Comparison of ENCODE assay signal across 8 mouse cellular contexts in the genomic region with DNA sequence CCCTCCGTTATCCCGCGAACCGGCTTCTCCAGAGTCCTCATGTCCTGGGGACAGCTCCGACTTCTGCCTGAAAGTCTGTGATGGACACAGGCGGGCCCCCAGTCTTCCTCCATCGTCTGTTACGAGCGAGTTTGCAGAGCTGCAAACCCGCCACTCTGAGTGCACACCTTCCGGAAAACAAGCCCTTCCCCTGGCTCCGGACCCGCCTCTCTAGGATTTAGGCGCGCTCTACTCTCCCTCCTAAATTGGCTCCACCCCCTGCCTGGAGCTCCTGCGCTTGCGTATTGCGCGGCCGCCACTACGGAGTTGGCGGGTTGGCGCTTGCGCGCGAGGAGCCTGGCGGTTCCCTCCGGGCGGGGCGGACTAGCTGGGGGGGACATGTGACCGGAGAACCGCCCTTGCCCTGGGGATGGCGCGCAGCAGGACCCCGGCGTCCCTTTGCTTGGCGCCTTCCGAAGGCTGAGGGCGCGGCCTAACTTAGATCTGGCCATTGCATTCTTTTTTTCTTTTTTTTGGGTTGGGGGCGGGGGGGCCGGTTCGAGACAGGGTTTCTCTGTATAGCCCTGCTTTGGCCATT. TPM values are rescaled to one million over a fixed set of nuclear protein-coding genes. Genes with fewer than 3 reads are reported as not detected.
DNase-seq lines count a peak whose midpoint lies in the region; ATAC-seq and TF ChIP-seq lines count a peak whose summit lies in the region.

No protein-coding gene starts in this region.

- H3K9ac ChIP-seq in MEL (ENCODE audit: control insufficient read depth, low read depth, low read length, poor library complexity, severe bottlenecking) = peak overlapping the region; percentile 95
- H3K9ac ChIP-seq in forebrain, embryonic 14.5 days (ENCODE audit: low read length) = peak overlapping the region; percentile 64
- peak overlapping the region; percentile 62 for H3K9ac ChIP-seq in liver, postnatal 0 days (replicated peaks)
- H3K9ac ChIP-seq in neural tube, embryonic 13.5 days = peak overlapping the region; percentile 63

- DNase-seq in MEL (ENCODE audit: low read depth, low spot score) = peak; percentile 97
- peak; percentile 97 for DNase-seq in cerebellum, adult 11-12 months
- DNase-seq in forebrain, embryonic 14.5 days (ENCODE audit: low spot score) = peak; percentile 98
- peak; percentile 96 to 97 for DNase-seq in heart, postnatal 14 days
- DNase-seq in large intestine, adult 2 months (ENCODE audit: low read depth, low spot score) = peak; percentile 88
- DNase-seq in liver, postnatal 0 days = peak; percentile 97

- H3K4me2 ChIP-seq in forebrain, embryonic 14.5 days (ENCODE audit: low read length) = peak overlapping the region; percentile 61
- peak overlapping the region; percentile 97 for H3K4me2 ChIP-seq in liver, postnatal 0 days (ENCODE audit: low read depth, low read length)
- peak overlapping the region; percentile 60 for H3K4me2 ChIP-seq in neural tube, embryonic 13.5 days

- peak overlapping the region; percentile 91 for H3K27ac ChIP-seq in MEL (ENCODE audit: control insufficient read depth, low read depth, low read length)
- peak overlapping the region; percentile 88 for H3K27ac ChIP-seq in forebrain, embryonic 14.5 days (ENCODE audit: low read depth, low read length)
- H3K27ac ChIP-seq in liver, postnatal 0 days (ENCODE audit: low read depth) = peak overlapping the region; percentile 80
- peak overlapping the region; percentile 89 for H3K27ac ChIP-seq in neural tube, embryonic 13.5 days (replicated peaks)
- peak overlapping the region; percentile 78 for H3K27ac ChIP-seq in testis, adult 2 months (ENCODE audit: control insufficient read depth, insufficient read depth, low read depth, low read length)

- peaks cover 0 to 17% of the 10 kb centered on the region in 2 experiments; a peak in 2 of 4 replicates for H3K4me1 ChIP-seq in MEL (ENCODE audit: control insufficient read depth in 1 of 2, insufficient read depth in 2 of 2, low read length in 2 of 2)
- H3K4me1 ChIP-seq in forebrain, embryonic 14.5 days (ENCODE audit: control insufficient read depth, insufficient read depth, low read length) = peaks cover 11% of the 10 kb centered on the region; the same call in 1 of the 2 replicates
- H3K4me1 ChIP-seq in liver, postnatal 0 days (ENCODE audit: insufficient read depth) = peaks cover 30% of the 10 kb centered on the region
- peaks cover 38% of the 10 kb centered on the region for H3K4me1 ChIP-seq in neural tube, embryonic 13.5 days (replicated peaks)
- H3K4me1 ChIP-seq in testis, adult 2 months (ENCODE audit: control insufficient read depth, insufficient read depth, low read length) = peaks cover 7% of the 10 kb centered on the region

- intact Hi-C loops in heart, postnatal 14 days (cut with DNase I) = no loop called here

- H3K27me3 ChIP-seq in MEL (ENCODE audit: control insufficient read depth in 1 of 2, insufficient read depth in 2 of 2, low read length in 2 of 2) = no peaks in the 10 kb centered on the region
- no peaks in the 10 kb centered on the region for H3K27me3 ChIP-seq in forebrain, embryonic 14.5 days (replicated peaks; ENCODE audit: control insufficient read depth, insufficient read depth, low read length)
- H3K27me3 ChIP-seq in liver, postnatal 0 days (ENCODE audit: insufficient read depth, low read length) = no peaks in the 10 kb centered on the region
- no peaks in the 10 kb centered on the region for H3K27me3 ChIP-seq in neural tube, embryonic 13.5 days
- H3K27me3 ChIP-seq in testis, adult 2 months (ENCODE audit: control insufficient read depth, insufficient read depth, low read length) = no peaks in the 10 kb centered on the region

- TF ChIP-seq EP300 in MEL (IDR thresholded peaks at IDR 0.05; ENCODE audit: low read depth in 1 of 2, low read length in 2 of 2) = peak in 1 of 2 experiments; percentile 43; a peak in 1 of 4 replicates
- TF ChIP-seq EP300 in liver, postnatal 0 days (IDR thresholded peaks at IDR 0.05; ENCODE audit: low read depth) = peak; percentile 45; the same call in 1 of the 2 replicates

- H3K36me3 ChIP-seq in MEL (ENCODE audit: control insufficient read depth in 1 of 2, insufficient read depth in 2 of 2, low read length in 2 of 2) = peaks cover 10 to 36% of the 10 kb centered on the region in 2 experiments
- H3K36me3 ChIP-seq in forebrain, embryonic 14.5 days (ENCODE audit: control insufficient read depth, insufficient read depth, low read length) = peaks cover 15% of the 10 kb centered on the region
- peaks cover 22% of the 10 kb centered on the region for H3K36me3 ChIP-seq in liver, postnatal 0 days (replicated peaks; ENCODE audit: insufficient read depth, low read length)
- H3K36me3 ChIP-seq in neural tube, embryonic 13.5 days = peaks cover 15% of the 10 kb centered on the region
- no peaks in the 10 kb centered on the region for H3K36me3 ChIP-seq in testis, adult 2 months (ENCODE audit: control insufficient read depth, insufficient read depth, low read length)

- TF ChIP-seq CTCF in MEL (IDR thresholded peaks at IDR 0.05 in 2 of 3, conservative IDR thresholded peaks at IDR 0.05 in 1 of 3; ENCODE audit: control insufficient read depth in 1 of 3, insufficient read depth in 1 of 3, low read depth in 2 of 3, low read length in 3 of 3, poor library complexity in 1 of 3, severe bottlenecking in 1 of 3) = no peak
- TF ChIP-seq CTCF in liver, postnatal 0 days (IDR thresholded peaks at IDR 0.05; ENCODE audit: low read depth) = 0 out of 2 replicates have a peak, but pooled peaks have one; percentile 10
- TF ChIP-seq CTCF in testis, adult 2 months (IDR thresholded peaks at IDR 0.05; ENCODE audit: control insufficient read depth, insufficient read depth, insufficient replicate concordance, low read depth, low read length) = no peak

- H3K79me2 ChIP-seq in MEL (ENCODE audit: control insufficient read depth, insufficient read depth, low read length, poor library complexity) = peaks cover 39% of the 10 kb centered on the region

- peak; percentile 94 for ATAC-seq in forebrain, embryonic 14.5 days
- ATAC-seq in liver, postnatal 0 days = peak; percentile 91
- peak; percentile 96 for ATAC-seq in neural tube, embryonic 13.5 days (ENCODE audit: low read depth)

- TF ChIP-seq POLR2A in MEL (IDR thresholded peaks at IDR 0.05; ENCODE audit: control insufficient read depth in 1 of 2, insufficient read depth in 1 of 2, low read depth in 1 of 2, low read length in 2 of 2, poor library complexity in 1 of 2) = peak; percentile 61 to 66
- TF ChIP-seq POLR2A in testis, adult 2 months (IDR thresholded peaks at IDR 0.05; ENCODE audit: control insufficient read depth, low read depth, low read length) = peak; percentile 13; the same call in 1 of the 2 replicates

- no peak for TF ChIP-seq RAD21 in MEL (IDR thresholded peaks at IDR 0.05; ENCODE audit: low read depth, low read length)

- peak overlapping the region; percentile 60 to 85 for H3K4me3 ChIP-seq in MEL (ENCODE audit: control insufficient read depth in 1 of 2, insufficient read depth in 1 of 2, low read depth in 2 of 2, low read length in 2 of 2)
- peak overlapping the region; percentile 67 for H3K4me3 ChIP-seq in forebrain, embryonic 14.5 days (ENCODE audit: low read depth, low read length)
- peak overlapping the region; percentile 91 for H3K4me3 ChIP-seq in liver, postnatal 0 days (ENCODE audit: low read depth, low read length)
- peak overlapping the region; percentile 69 for H3K4me3 ChIP-seq in neural tube, embryonic 13.5 days
- H3K4me3 ChIP-seq in testis, adult 2 months (ENCODE audit: control insufficient read depth, low read depth, low read length) = peak overlapping the region; percentile 86

- under 1% methylated on average over 43 of the region's 43 CpGs for WGBS in forebrain, embryonic 14.5 days
- under 1% methylated on average over 43 of the region's 43 CpGs for WGBS in large intestine, adult 2 months
- under 1% methylated on average over 43 of the region's 43 CpGs for WGBS in liver, postnatal 0 days (ENCODE audit: insufficient replicate concordance)
- WGBS in neural tube, embryonic 13.5 days = under 1% methylated on average over 43 of the region's 43 CpGs

- no peaks in the 10 kb centered on the region for H3K9me3 ChIP-seq in MEL (replicated peaks; ENCODE audit: insufficient read depth, low read length)
- no peaks in the 10 kb centered on the region for H3K9me3 ChIP-seq in forebrain, embryonic 14.5 days (replicated peaks; ENCODE audit: control insufficient read depth, low read length)
- H3K9me3 ChIP-seq in liver, postnatal 0 days (ENCODE audit: low read length) = no peaks in the 10 kb centered on the region
- no peaks in the 10 kb centered on the region for H3K9me3 ChIP-seq in neural tube, embryonic 13.5 days

TF ChIP-seq in MEL, 35 proteins besides CTCF, POLR2A, EP300 and RAD21 (continues in another document):
- TF ChIP-seq RCOR1 (IDR thresholded peaks at IDR 0.05; ENCODE audit: low read depth, low read length) = no peak; the same call in 1 of the 2 replicates
- TF ChIP-seq ZNF384 (IDR thresholded peaks at IDR 0.05; ENCODE audit: low read depth, low read length) = peak; percentile 90
- peak; percentile 64 for TF ChIP-seq NELFE (IDR thresholded peaks at IDR 0.05; ENCODE audit: low read depth, low read length)
- peak; percentile 97 for TF ChIP-seq USF1 (IDR thresholded peaks at IDR 0.05; ENCODE audit: low read depth, low read length)
- TF ChIP-seq ETS1 (IDR thresholded peaks at IDR 0.05; ENCODE audit: low read depth, low read length) = peak; percentile 45; the same call in 1 of the 2 replicates

RNA-seq across cellular contexts. Expression of gene Fbxo5, which starts 0.4 kb away (rescaled TPM):
- total RNA-seq in MEL (2012; rRNA removed) = 41.0 and 48.7 TPM in 2 replicates
- 1,000 to 10,000 TPM in 1 of 2 experiments, 10 to 100 TPM in 1; 36.1 to 1,320 TPM for polyA plus RNA-seq in MEL (2012; ENCODE audit: insufficient read depth in 1 of 2, insufficient read length in 2 of 2, low read depth in 1 of 2, low replicate concordance in 2 of 2, missing spikeins in 1 of 2)
- polyA plus RNA-seq in forebrain, embryonic 14.5 days (2014; fragmentation: Nextera tagmentation; extraction: Ambion mirVana) = 32.4 and 43.7 TPM in 2 replicates
- total RNA-seq in heart, postnatal 14 days (2021) = 1 to 10 TPM; 2.1 to 4.0 TPM
- polyA plus RNA-seq in large intestine, adult 2 months (2012; rRNA removed) = 3.1 and 3.5 TPM in 2 replicates
- polyA plus RNA-seq in liver, postnatal 0 days (2015; fragmentation: Nextera tagmentation; extraction: Ambion mirVana) = 41.1 and 42.8 TPM in 2 replicates
- 12.5 and 16.2 TPM in 2 replicates for polyA plus RNA-seq in neural tube, embryonic 13.5 days (2015; fragmentation: Nextera tagmentation; extraction: Ambion mirVana)
- polyA plus RNA-seq in testis, adult 2 months (2012; rRNA removed) = 0.53 and 1.1 TPM in 2 replicates

RNA-seq across cellular contexts. Expression of gene Mtrf1l, which starts 17.9 kb away (rescaled TPM):
- 4.0 and 4.6 TPM in 2 replicates for total RNA-seq in MEL (2012; rRNA removed)
- polyA plus RNA-seq in MEL (2012; ENCODE audit: insufficient read depth in 1 of 2, insufficient read length in 2 of 2, low read depth in 1 of 2, low replicate concordance in 2 of 2, missing spikeins in 1 of 2) = 1 to 10 TPM in 1 of 2 experiments, not detected in 1; 5.6 TPM
- polyA plus RNA-seq in forebrain, embryonic 14.5 days (2014; fragmentation: Nextera tagmentation; extraction: Ambion mirVana) = 11.6 and 14.8 TPM in 2 replicates
- total RNA-seq in heart, postnatal 14 days (2021) = 10 to 100 TPM in 1 of 2 experiments, 1 to 10 TPM in 1; 7.7 to 10.5 TPM
- polyA plus RNA-seq in large intestine, adult 2 months (2012; rRNA removed) = 1.3 and 2.0 TPM in 2 replicates
- 6.3 and 6.7 TPM in 2 replicates for polyA plus RNA-seq in liver, postnatal 0 days (2015; fragmentation: Nextera tagmentation; extraction: Ambion mirVana)
- 11.9 and 15.3 TPM in 2 replicates for polyA plus RNA-seq in neural tube, embryonic 13.5 days (2015; fragmentation: Nextera tagmentation; extraction: Ambion mirVana)
- 0.71 and 1.1 TPM in 2 replicates for polyA plus RNA-seq in testis, adult 2 months (2012; rRNA removed)

Comparison
In these comparisons a context has a peak if more than half of its experiments do, and no peak if none do; other contexts are left out.
1. Peak in every context shown above with its lines: DNase-seq, ATAC-seq, H3K4me3 ChIP-seq and H3K27ac ChIP-seq.